Mouse (Mus musculus) hindbrain, embryonic 10.5 days (tissue): Measurements from ENCODE around the gene Wfdc10. TPM values are rescaled to one million over a fixed set of nuclear protein-coding genes. Genes with fewer than 3 reads are reported as not detected.

Source experiments
- polyA plus RNA-seq: library from polyadenylated mRNA; unstranded; fragments of >200 nt; fragmentation: Nextera tagmentation; extraction: Ambion mirVana; gene quantifications from 2 replicates; pipeline ENCODE4 v1.2.1, GENCODE M21; 2016

The Wfdc10 gene
- polyA plus RNA-seq, 1 experiment from 2014 or later: 0.51 TPM

Other genes starting within 250 kb of the Wfdc10 start
- gene Sdc4, start 212.2 kb upstream of the Wfdc10 start, polyA plus RNA-seq: 14.8 and 18.0 TPM in 2 replicates
- 61.5 and 76.4 TPM in 2 replicates for gene Sys1, start 199.1 kb upstream of the Wfdc10 start, polyA plus RNA-seq
- gene Gm20458, start 195.1 kb upstream of the Wfdc10 start, polyA plus RNA-seq: 4.4 and 4.5 TPM in 2 replicates
- not detected in 2 replicates for gene Trp53tg5, start 182.3 kb upstream of the Wfdc10 start, polyA plus RNA-seq
- 1.9 and 3.3 TPM in 2 replicates for gene Dbndd2, start 169.9 kb upstream of the Wfdc10 start, polyA plus RNA-seq
- gene Pigt, start 158.5 kb upstream of the Wfdc10 start, polyA plus RNA-seq: 39.7 and 48.8 TPM in 2 replicates
- gene Wfdc2, start 93.6 kb upstream of the Wfdc10 start, polyA plus RNA-seq: 27.6 and 64.4 TPM in 2 replicates
- gene Spint3, start 82.6 kb upstream of the Wfdc10 start, polyA plus RNA-seq: not detected in 2 replicates
- gene Wfdc6a, start 70.6 kb upstream of the Wfdc10 start, polyA plus RNA-seq: not detected in 2 replicates
- gene Eppin, start 62.5 kb upstream of the Wfdc10 start, polyA plus RNA-seq: not detected in 2 replicates
- gene Wfdc6b, start 42.5 kb upstream of the Wfdc10 start, polyA plus RNA-seq: not detected in 2 replicates
- gene Wfdc8, start 42.4 kb upstream of the Wfdc10 start, polyA plus RNA-seq: not detected in 2 replicates
- not detected in 2 replicates for gene Wfdc16, start 17.2 kb upstream of the Wfdc10 start, polyA plus RNA-seq
- gene Wfdc9, start 537 bp downstream of the Wfdc10 start, polyA plus RNA-seq: not detected in 2 replicates
- gene Wfdc11, start 18.0 kb downstream of the Wfdc10 start, polyA plus RNA-seq: not detected in 2 replicates
- gene Wfdc13, start 29.1 kb downstream of the Wfdc10 start, polyA plus RNA-seq: 0.15 TPM in 1 of 2 replicates, not detected in the other
- gene Spint4, start 42.5 kb downstream of the Wfdc10 start, polyA plus RNA-seq: not detected in 2 replicates
- gene Spint5, start 59.3 kb downstream of the Wfdc10 start, polyA plus RNA-seq: not detected in 2 replicates
- gene Wfdc3, start 89.9 kb downstream of the Wfdc10 start, polyA plus RNA-seq: 0.85 and 1.4 TPM in 2 replicates
- 81.3 and 87.4 TPM in 2 replicates for gene Dnttip1, start 89.9 kb downstream of the Wfdc10 start, polyA plus RNA-seq
- gene Ube2c, start 113.9 kb downstream of the Wfdc10 start, polyA plus RNA-seq: 588 and 602 TPM in 2 replicates
- not detected in 2 replicates for gene Tnnc2, start 123.9 kb downstream of the Wfdc10 start, polyA plus RNA-seq
- gene Snx21, start 129.8 kb downstream of the Wfdc10 start, polyA plus RNA-seq: 10.8 and 13.7 TPM in 2 replicates
- 16.5 and 17.7 TPM in 2 replicates for gene Acot8, start 148.8 kb downstream of the Wfdc10 start, polyA plus RNA-seq
- gene Zswim3, start 149.1 kb downstream of the Wfdc10 start, polyA plus RNA-seq: 9.3 and 12.4 TPM in 2 replicates
- 25.1 and 27.5 TPM in 2 replicates for gene Zswim1, start 166.6 kb downstream of the Wfdc10 start, polyA plus RNA-seq
- not detected in 2 replicates for gene Spata25, start 172.5 kb downstream of the Wfdc10 start, polyA plus RNA-seq
- 98.2 and 104 TPM in 2 replicates for gene Ctsa, start 176.8 kb downstream of the Wfdc10 start, polyA plus RNA-seq
- 4.3 and 5.1 TPM in 2 replicates for gene Neurl2, start 177.4 kb downstream of the Wfdc10 start, polyA plus RNA-seq
- gene Pltp, start 201.7 kb downstream of the Wfdc10 start, polyA plus RNA-seq: 47.2 and 78.1 TPM in 2 replicates
- 76.1 and 88.4 TPM in 2 replicates for gene Pcif1, start 223.3 kb downstream of the Wfdc10 start, polyA plus RNA-seq